Mouse (Mus musculus): ENCODE data around the gene Csf3r. TPM values are rescaled to one million over a fixed set of nuclear protein-coding genes. Genes with fewer than 3 reads are reported as not detected.
"Not testable (repeated sequence)": the region's sequence is repeated elsewhere in the genome, so short reads cannot be mapped to it uniquely, and the experiment has no call there.

Gene Csf3r
- polyA plus RNA-seq (2012; rRNA removed) = 2.1 and 2.3 TPM in 2 replicates

GRCm38 (mm10) chr4:126024303-126024900 lies at the start of gene Csf3r:
Gene Csf3r, plus strand, starts transcription at chr4:126024550.
- Histone ChIP-seq H3K27me3 (ENCODE audit: control insufficient read depth, insufficient read depth, low read length) (no peaks in the 10 kb centered on the region), H3K27ac (ENCODE audit: insufficient read depth, low read depth, low read length) (no peak within 1 kb of the TSS; the same call in 1 of the 2 replicates), H3K36me3 (ENCODE audit: control insufficient read depth, insufficient read depth, low read length) (no peaks in the 10 kb centered on the region), H3K4me1 (ENCODE audit: control insufficient read depth, insufficient read depth, insufficient read length, low read length) (no peaks in the 10 kb centered on the region), H3K4me3 (ENCODE audit: low read depth, low read length) (peak within 1 kb of the TSS; percentile 35; the same call in 1 of the 2 replicates)
- TF ChIP-seq CTCF (IDR thresholded peaks at IDR 0.05; ENCODE audit: extremely low read depth, insufficient read length, insufficient replicate concordance, low read depth, low read length) (no peak), POLR2A (IDR thresholded peaks at IDR 0.05; ENCODE audit: low read depth, low read length) (no peak)
- 44% methylated on average over 16 of the region's 16 CpGs for WGBS

GRCm38 (mm10) chr4:125977768-125978167 lies 46.6 kb upstream of the Csf3r start:
- 56% methylated on average over 9 of the region's 9 CpGs for WGBS
- Histone ChIP-seq H3K4me3 (ENCODE audit: low read depth, low read length) (no peak overlapping the region), H3K27ac (ENCODE audit: insufficient read depth, low read depth, low read length) (no peak overlapping the region), H3K27me3 (ENCODE audit: control insufficient read depth, insufficient read depth, low read length) (no peaks in the 10 kb centered on the region), H3K4me1 (ENCODE audit: control insufficient read depth, insufficient read depth, insufficient read length, low read length) (no peaks in the 10 kb centered on the region), H3K36me3 (ENCODE audit: control insufficient read depth, insufficient read depth, low read length) (no peaks in the 10 kb centered on the region)
- TF ChIP-seq POLR2A (IDR thresholded peaks at IDR 0.05; ENCODE audit: low read depth, low read length) (no peak), CTCF (IDR thresholded peaks at IDR 0.05; ENCODE audit: extremely low read depth, insufficient read length, insufficient replicate concordance, low read depth, low read length) (no peak)

- 69% methylated on average over 8 of the region's 8 CpGs for WGBS
- no peak for TF ChIP-seq POLR2A (IDR thresholded peaks at IDR 0.05; ENCODE audit: low read depth, low read length)
- TF ChIP-seq CTCF (IDR thresholded peaks at IDR 0.05; ENCODE audit: extremely low read depth, insufficient read length, insufficient replicate concordance, low read depth, low read length) = no peak
- Histone ChIP-seq H3K27ac (ENCODE audit: insufficient read depth, low read depth, low read length) (no peak overlapping the region), H3K4me3 (ENCODE audit: low read depth, low read length) (no peak overlapping the region), H3K27me3 (ENCODE audit: control insufficient read depth, insufficient read depth, low read length) (no peaks in the 10 kb centered on the region), H3K36me3 (ENCODE audit: control insufficient read depth, insufficient read depth, low read length) (no peaks in the 10 kb centered on the region), H3K4me1 (ENCODE audit: control insufficient read depth, insufficient read depth, insufficient read length, low read length) (no peaks in the 10 kb centered on the region)
Measured at GRCm38 (mm10) chr4:125983279-125983678, 41.1 kb upstream of the Csf3r start.

- not testable (repeated sequence) for H3K4me1 ChIP-seq (ENCODE audit: control insufficient read depth, insufficient read depth, insufficient read length, low read length); H3K27ac ChIP-seq (ENCODE audit: insufficient read depth, low read depth, low read length); H3K4me3 ChIP-seq (ENCODE audit: low read depth, low read length); H3K27me3 ChIP-seq (ENCODE audit: control insufficient read depth, insufficient read depth, low read length); H3K36me3 ChIP-seq (ENCODE audit: control insufficient read depth, insufficient read depth, low read length)
- WGBS = 51% methylated on average over 2 of the region's 2 CpGs
Measured at GRCm38 (mm10) chr4:125985703-125986102, 38.6 kb upstream of the Csf3r start.

GRCm38 (mm10) chr4:125987071-125987470 lies 37.3 kb upstream of the Csf3r start:
- no peak overlapping the region for H3K27ac ChIP-seq (ENCODE audit: insufficient read depth, low read depth, low read length)
- 63% methylated on average over 3 of the region's 3 CpGs for WGBS
- no peaks in the 10 kb centered on the region for H3K36me3 ChIP-seq (ENCODE audit: control insufficient read depth, insufficient read depth, low read length)
- no peak for TF ChIP-seq POLR2A (IDR thresholded peaks at IDR 0.05; ENCODE audit: low read depth, low read length)
- TF ChIP-seq CTCF (IDR thresholded peaks at IDR 0.05; ENCODE audit: extremely low read depth, insufficient read length, insufficient replicate concordance, low read depth, low read length) = no peak
- H3K27me3 ChIP-seq (ENCODE audit: control insufficient read depth, insufficient read depth, low read length) = no peaks in the 10 kb centered on the region
- H3K4me1 ChIP-seq (ENCODE audit: control insufficient read depth, insufficient read depth, insufficient read length, low read length) = no peaks in the 10 kb centered on the region
- H3K4me3 ChIP-seq (ENCODE audit: low read depth, low read length) = no peak overlapping the region

GRCm38 (mm10) chr4:125989061-125989460 lies 35.3 kb upstream of the Csf3r start:
- Histone ChIP-seq H3K36me3 (ENCODE audit: control insufficient read depth, insufficient read depth, low read length) (no peaks in the 10 kb centered on the region), H3K27me3 (ENCODE audit: control insufficient read depth, insufficient read depth, low read length) (no peaks in the 10 kb centered on the region), H3K4me3 (ENCODE audit: low read depth, low read length) (no peak overlapping the region), H3K4me1 (ENCODE audit: control insufficient read depth, insufficient read depth, insufficient read length, low read length) (no peaks in the 10 kb centered on the region), H3K27ac (ENCODE audit: insufficient read depth, low read depth, low read length) (no peak overlapping the region)
- 72% methylated on average over 11 of the region's 11 CpGs for WGBS
- no peak for TF ChIP-seq POLR2A (IDR thresholded peaks at IDR 0.05; ENCODE audit: low read depth, low read length)
- TF ChIP-seq CTCF (IDR thresholded peaks at IDR 0.05; ENCODE audit: extremely low read depth, insufficient read length, insufficient replicate concordance, low read depth, low read length) = no peak

GRCm38 (mm10) chr4:125990143-125990542 lies 34.2 kb upstream of the Csf3r start:
- 13% methylated on average over 5 of the region's 7 CpGs for WGBS
- Histone ChIP-seq H3K4me1 (ENCODE audit: control insufficient read depth, insufficient read depth, insufficient read length, low read length) (no peaks in the 10 kb centered on the region), H3K27ac (ENCODE audit: insufficient read depth, low read depth, low read length) (no peak overlapping the region), H3K27me3 (ENCODE audit: control insufficient read depth, insufficient read depth, low read length) (no peaks in the 10 kb centered on the region), H3K4me3 (ENCODE audit: low read depth, low read length) (no peak overlapping the region), H3K36me3 (ENCODE audit: control insufficient read depth, insufficient read depth, low read length) (no peaks in the 10 kb centered on the region)
- TF ChIP-seq POLR2A (IDR thresholded peaks at IDR 0.05; ENCODE audit: low read depth, low read length) = no peak
- peak; percentile 71; the same call in 1 of the 2 replicates for TF ChIP-seq CTCF (IDR thresholded peaks at IDR 0.05; ENCODE audit: extremely low read depth, insufficient read length, insufficient replicate concordance, low read depth, low read length)
